Mouse (Mus musculus) megakaryocyte, embryonic 14.5 days (primary cell): ENCODE measurements around the gene Slmap.
"Not testable (repeated sequence)": the region's sequence is repeated elsewhere in the genome, so short reads cannot be mapped to it uniquely, and the experiment has no call there.

Experiments
- FLI1 ChIP-seq: IDR thresholded peaks from 2 replicates; pipeline ENCODE4 v1.6.1; 2012; ENCODE audit warnings: low read length, inconsistent platforms, mixed read lengths
- GATA1 ChIP-seq: IDR thresholded peaks from 3 replicates; pipeline ENCODE4 v1.6.1; 2012; ENCODE audit warnings: mixed read lengths, low read length, inconsistent platforms, borderline replicate concordance

DNA sequence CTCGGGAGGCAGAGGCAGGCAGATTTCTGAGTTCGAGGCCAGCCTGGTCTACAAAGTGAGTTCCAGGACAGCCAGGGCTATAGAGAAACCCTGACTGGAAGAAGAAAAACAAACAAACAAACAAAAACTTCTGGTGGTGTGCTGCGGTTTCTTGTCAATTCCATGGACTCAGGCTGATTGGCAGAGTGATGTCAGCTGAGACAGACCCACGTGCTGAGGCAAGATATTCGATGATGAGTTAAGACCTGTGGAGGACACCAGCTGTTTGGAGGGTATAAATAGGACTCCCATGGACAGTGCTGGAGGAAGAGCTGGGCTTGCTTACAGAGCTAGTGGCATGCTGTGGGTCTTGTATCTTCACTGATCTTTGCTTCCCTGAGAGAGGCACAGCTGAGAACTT lies 38.8 kb upstream of the Slmap start, which contains the start of gene Dennd6a:
- TF ChIP-seq FLI1, GATA1: not testable (repeated sequence)
